Mouse (Mus musculus): ENCODE results near the gene 5730522E02Rik. TPM values are rescaled to one million over a fixed set of nuclear protein-coding genes. Genes with fewer than 3 reads are reported as not detected.

5730522E02Rik gene
- polyA plus RNA-seq, 1 experiment from 2014 or later = 0.66 TPM

DNA sequence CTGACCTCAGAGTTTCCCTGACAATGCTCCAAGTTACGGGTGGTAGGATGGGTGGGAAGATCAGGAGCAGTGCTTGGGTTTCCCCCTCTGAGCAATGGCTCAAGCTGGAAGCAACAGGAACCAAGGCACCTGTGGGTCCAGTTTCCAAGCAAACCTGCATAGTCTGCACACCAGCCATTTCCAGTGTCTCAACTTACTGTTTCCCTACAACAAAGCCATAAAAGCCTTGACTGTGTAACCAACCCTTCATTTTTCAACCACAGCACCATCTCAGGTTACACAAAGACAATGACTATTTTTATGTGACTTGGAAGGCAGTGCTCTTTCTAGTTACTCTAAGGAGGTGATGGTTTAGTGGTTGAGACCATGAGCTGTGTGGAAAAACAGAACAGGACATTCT, 530.7 kb downstream of the 5730522E02Rik start:
- no peaks in the 10 kb centered on the region for H3K36me3 ChIP-seq (ENCODE audit: control insufficient read depth, insufficient read depth, low read length)
- 95% methylated on average over 1 of the region's 1 CpGs for WGBS

DNA sequence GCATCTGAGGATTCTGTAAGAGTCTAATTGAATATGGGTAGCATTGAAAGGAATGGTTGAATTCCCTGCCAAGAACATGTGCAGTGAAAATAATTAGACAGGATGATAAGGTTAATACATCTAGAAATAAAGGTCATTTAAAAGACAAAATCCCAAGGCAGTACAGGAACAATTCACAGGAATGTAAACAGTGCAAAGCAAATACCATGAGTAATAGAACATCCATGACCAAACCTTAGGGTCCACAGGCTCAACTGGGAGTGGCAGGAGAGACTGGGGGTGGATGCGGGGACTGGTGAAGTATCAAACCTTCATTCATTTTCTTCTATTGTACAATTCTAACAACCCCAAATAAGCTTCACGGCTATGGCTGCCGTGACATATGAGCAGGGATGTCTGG, 536.4 kb downstream of the 5730522E02Rik start:
- WGBS = 81% methylated on average over 3 of the region's 3 CpGs
- H3K27me3 ChIP-seq (replicated peaks; ENCODE audit: control insufficient read depth, insufficient read depth, low read length) = no peaks in the 10 kb centered on the region
- H3K36me3 ChIP-seq (ENCODE audit: control insufficient read depth, insufficient read depth, low read length) = no peaks in the 10 kb centered on the region
- H3K9ac ChIP-seq (ENCODE audit: low read depth, low read length) = no peak overlapping the region
- H3K4me3 ChIP-seq (ENCODE audit: low read length) = no peak overlapping the region
- H3K27ac ChIP-seq (ENCODE audit: low read length) = no peak overlapping the region
- no peaks in the 10 kb centered on the region for H3K9me3 ChIP-seq (ENCODE audit: control insufficient read depth, low read length)
- ATAC-seq = no peak
- no peak overlapping the region for H3K4me2 ChIP-seq (ENCODE audit: low read depth, low read length)
- H3K4me1 ChIP-seq (ENCODE audit: control insufficient read depth, insufficient read depth, low read length) = no peaks in the 10 kb centered on the region

More for the DNA sequence above, 530.7 kb downstream of the 5730522E02Rik start:
- no peak overlapping the region for H3K4me3 ChIP-seq (ENCODE audit: low read length)
- H3K27me3 ChIP-seq (replicated peaks; ENCODE audit: control insufficient read depth, insufficient read depth, low read length) = no peaks in the 10 kb centered on the region
- no peak overlapping the region for H3K9ac ChIP-seq (ENCODE audit: low read depth, low read length)
- no peak for ATAC-seq
- no peaks in the 10 kb centered on the region for H3K9me3 ChIP-seq (ENCODE audit: control insufficient read depth, low read length)
- no peak overlapping the region for H3K27ac ChIP-seq (ENCODE audit: low read length)
- no peak overlapping the region for H3K4me2 ChIP-seq (ENCODE audit: low read depth, low read length)
- no peaks in the 10 kb centered on the region for H3K4me1 ChIP-seq (ENCODE audit: control insufficient read depth, insufficient read depth, low read length)

DNA sequence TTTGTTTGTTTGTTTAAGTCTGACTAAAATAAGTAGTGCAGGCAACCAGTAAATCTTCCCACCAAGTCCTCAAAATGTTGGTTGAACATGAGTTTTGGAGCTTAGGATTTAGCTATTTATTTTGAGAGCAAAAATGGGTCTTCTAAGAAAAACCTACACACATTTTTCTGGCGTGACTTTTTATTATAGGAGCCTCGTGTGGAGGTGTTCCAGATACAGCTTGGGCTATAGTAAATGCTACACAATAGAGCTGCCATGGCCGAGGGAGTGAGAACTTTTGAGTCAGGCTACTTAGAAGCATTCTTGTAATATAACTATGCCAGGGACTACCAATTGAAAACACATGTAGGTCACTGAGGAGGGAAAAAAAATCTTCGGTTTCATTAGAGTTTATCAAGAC, 540.5 kb downstream of the 5730522E02Rik start:
- Histone ChIP-seq H3K36me3 (ENCODE audit: control insufficient read depth, insufficient read depth, low read length) (no peaks in the 10 kb centered on the region), H3K4me3 (ENCODE audit: low read length) (no peak overlapping the region), H3K9me3 (ENCODE audit: control insufficient read depth, low read length) (no peaks in the 10 kb centered on the region), H3K4me1 (ENCODE audit: control insufficient read depth, insufficient read depth, low read length) (no peaks in the 10 kb centered on the region), H3K4me2 (ENCODE audit: low read depth, low read length) (no peak overlapping the region), H3K9ac (ENCODE audit: low read depth, low read length) (no peak overlapping the region), H3K27ac (ENCODE audit: low read length) (no peak overlapping the region), H3K27me3 (replicated peaks; ENCODE audit: control insufficient read depth, insufficient read depth, low read length) (no peaks in the 10 kb centered on the region)
- no peak for ATAC-seq
- WGBS = 71% methylated on average over 4 of the region's 4 CpGs

DNA sequence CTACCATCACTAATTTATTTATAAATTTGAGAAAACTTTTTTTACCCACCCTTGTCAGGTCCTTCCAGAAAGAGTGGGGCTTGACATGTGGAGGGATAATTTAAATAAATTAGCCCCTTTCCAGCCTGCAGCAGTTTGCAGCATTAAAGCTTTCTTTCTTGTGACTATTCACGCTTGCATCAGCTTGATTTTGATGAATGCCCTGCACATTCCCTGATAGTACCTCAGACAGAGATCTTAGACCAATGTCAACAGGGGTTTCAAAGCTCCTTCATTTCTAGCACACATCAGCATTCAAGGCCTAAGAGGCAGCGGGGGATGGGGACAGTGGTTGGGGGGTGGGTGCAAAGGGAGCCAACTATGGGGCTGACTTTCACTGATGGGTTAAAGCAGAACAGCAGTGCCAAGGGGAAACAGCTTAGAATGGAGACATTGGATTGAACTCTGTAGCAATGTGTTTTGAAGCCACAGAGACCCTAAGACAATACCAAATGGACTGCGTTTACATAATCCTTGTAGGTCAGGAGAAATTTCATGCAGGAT, 545.9 kb downstream of the 5730522E02Rik start:
- H3K4me3 ChIP-seq (ENCODE audit: low read length) = no peak overlapping the region
- H3K4me2 ChIP-seq (ENCODE audit: low read depth, low read length) = no peak overlapping the region
- WGBS = 81% methylated on average over 3 of the region's 3 CpGs
- no peaks in the 10 kb centered on the region for H3K4me1 ChIP-seq (ENCODE audit: control insufficient read depth, insufficient read depth, low read length)
- no peaks in the 10 kb centered on the region for H3K9me3 ChIP-seq (ENCODE audit: control insufficient read depth, low read length)
- no peak for ATAC-seq
- no peaks in the 10 kb centered on the region for H3K36me3 ChIP-seq (ENCODE audit: control insufficient read depth, insufficient read depth, low read length)
- no peak overlapping the region for H3K27ac ChIP-seq (ENCODE audit: low read length)
- no peak overlapping the region for H3K9ac ChIP-seq (ENCODE audit: low read depth, low read length)
- no peaks in the 10 kb centered on the region for H3K27me3 ChIP-seq (replicated peaks; ENCODE audit: control insufficient read depth, insufficient read depth, low read length)

GRCm38 (mm10) chr11:25646282-25646681, 564.3 kb downstream of the 5730522E02Rik start:
- Histone ChIP-seq H3K27ac (ENCODE audit: low read length) (no peak overlapping the region), H3K4me1 (ENCODE audit: control insufficient read depth, insufficient read depth, low read length) (no peaks in the 10 kb centered on the region), H3K36me3 (ENCODE audit: control insufficient read depth, insufficient read depth, low read length) (no peaks in the 10 kb centered on the region), H3K4me2 (ENCODE audit: low read depth, low read length) (no peak overlapping the region), H3K9me3 (ENCODE audit: control insufficient read depth, low read length) (no peaks in the 10 kb centered on the region), H3K4me3 (ENCODE audit: low read length) (no peak overlapping the region), H3K27me3 (replicated peaks; ENCODE audit: control insufficient read depth, insufficient read depth, low read length) (no peaks in the 10 kb centered on the region), H3K9ac (ENCODE audit: low read depth, low read length) (no peak overlapping the region)
- ATAC-seq = no peak
- 61% methylated on average over 5 of the region's 5 CpGs for WGBS

DNA sequence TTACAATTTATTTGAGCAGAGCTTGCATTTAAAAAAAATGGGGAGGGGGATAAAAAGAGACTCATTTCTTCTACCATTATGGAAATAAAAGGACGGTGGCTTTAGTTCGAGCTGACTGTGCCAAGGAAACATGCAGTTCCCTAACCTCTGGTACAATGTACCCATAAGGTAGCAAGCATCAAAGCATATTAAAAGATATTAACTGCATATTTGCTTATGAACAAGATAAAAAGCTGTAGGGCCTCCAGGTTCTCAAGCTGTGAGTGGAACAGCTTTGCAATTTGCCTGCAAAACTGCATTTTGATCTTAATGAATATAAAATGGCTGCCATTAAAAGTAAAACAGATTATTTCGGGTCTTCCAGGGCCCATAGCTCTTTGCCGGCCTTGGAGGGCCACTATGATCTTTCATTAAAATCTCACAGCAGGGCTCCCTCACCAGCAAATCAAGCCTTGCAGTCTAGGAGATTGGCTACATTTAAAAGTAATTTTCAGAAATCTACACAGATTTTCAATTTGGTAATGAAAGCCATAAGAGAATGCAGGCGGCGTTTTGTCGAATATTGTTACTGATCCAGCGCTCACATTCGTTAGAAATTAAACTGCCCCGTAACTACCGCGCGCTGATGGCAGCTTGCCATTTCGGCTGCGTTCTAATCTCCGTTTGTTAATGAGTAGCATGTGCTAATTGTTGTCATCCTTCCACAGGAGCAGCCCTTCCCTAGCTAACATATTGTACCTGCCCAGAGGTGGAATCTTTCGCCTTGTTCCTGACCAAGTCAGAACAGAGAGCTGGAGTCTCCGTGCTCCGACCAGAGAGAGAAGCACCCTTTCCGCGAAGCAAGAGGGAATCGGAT, 565.6 kb downstream of the 5730522E02Rik start:
- Histone ChIP-seq H3K4me1 (ENCODE audit: control insufficient read depth, insufficient read depth, low read length) (no peaks in the 10 kb centered on the region), H3K36me3 (ENCODE audit: control insufficient read depth, insufficient read depth, low read length) (no peaks in the 10 kb centered on the region), H3K4me3 (ENCODE audit: low read length) (no peak overlapping the region), H3K4me2 (ENCODE audit: low read depth, low read length) (no peak overlapping the region), H3K27ac (ENCODE audit: low read length) (no peak overlapping the region), H3K9ac (ENCODE audit: low read depth, low read length) (no peak overlapping the region), H3K9me3 (ENCODE audit: control insufficient read depth, low read length) (no peaks in the 10 kb centered on the region), H3K27me3 (replicated peaks; ENCODE audit: control insufficient read depth, insufficient read depth, low read length) (no peaks in the 10 kb centered on the region)
- ATAC-seq = no peak
- 60% methylated on average over 22 of the region's 22 CpGs for WGBS

DNA sequence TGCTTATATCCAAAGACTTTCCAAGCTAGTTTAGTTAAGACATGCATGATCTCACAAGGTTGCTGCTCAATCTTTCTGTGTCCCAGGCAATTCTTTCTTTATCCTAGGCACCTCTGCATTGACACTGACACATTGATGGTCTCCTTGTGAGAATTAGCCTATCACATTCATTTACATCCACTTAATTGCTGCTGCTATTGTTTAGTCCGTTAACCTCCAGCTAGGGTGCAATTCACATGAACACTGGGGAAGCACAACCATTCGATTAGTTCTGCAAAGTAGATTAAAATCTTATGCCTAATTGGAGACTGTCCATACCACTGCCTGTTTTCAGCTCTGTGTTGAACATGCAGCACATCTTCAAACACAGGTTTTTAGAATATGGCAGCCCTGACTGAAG, 603.7 kb downstream of the 5730522E02Rik start:
- no peaks in the 10 kb centered on the region for H3K27me3 ChIP-seq (replicated peaks; ENCODE audit: control insufficient read depth, insufficient read depth, low read length)
- no peak overlapping the region for H3K9ac ChIP-seq (ENCODE audit: low read depth, low read length)
- H3K4me2 ChIP-seq (ENCODE audit: low read depth, low read length) = no peak overlapping the region
- H3K27ac ChIP-seq (ENCODE audit: low read length) = no peak overlapping the region
- WGBS = 72% methylated on average over 2 of the region's 2 CpGs
- H3K36me3 ChIP-seq (ENCODE audit: control insufficient read depth, insufficient read depth, low read length) = no peaks in the 10 kb centered on the region
- no peaks in the 10 kb centered on the region for H3K9me3 ChIP-seq (ENCODE audit: control insufficient read depth, low read length)
- no peak for ATAC-seq
- H3K4me1 ChIP-seq (ENCODE audit: control insufficient read depth, insufficient read depth, low read length) = no peaks in the 10 kb centered on the region
- no peak overlapping the region for H3K4me3 ChIP-seq (ENCODE audit: low read length)

- no peak overlapping the region for H3K4me2 ChIP-seq (ENCODE audit: low read depth, low read length)
- no peak overlapping the region for H3K9ac ChIP-seq (ENCODE audit: low read depth, low read length)
- no peaks in the 10 kb centered on the region for H3K27me3 ChIP-seq (replicated peaks; ENCODE audit: control insufficient read depth, insufficient read depth, low read length)
- 91% methylated on average over 5 of the region's 5 CpGs for WGBS
- no peaks in the 10 kb centered on the region for H3K36me3 ChIP-seq (ENCODE audit: control insufficient read depth, insufficient read depth, low read length)
- no peaks in the 10 kb centered on the region for H3K9me3 ChIP-seq (ENCODE audit: control insufficient read depth, low read length)
- no peak overlapping the region for H3K4me3 ChIP-seq (ENCODE audit: low read length)
- no peaks in the 10 kb centered on the region for H3K4me1 ChIP-seq (ENCODE audit: control insufficient read depth, insufficient read depth, low read length)
- no peak for ATAC-seq
- no peak overlapping the region for H3K27ac ChIP-seq (ENCODE audit: low read length)
These were observed 610.5 kb downstream of the 5730522E02Rik start for GRCm38 (mm10) chr11:25600030-25600429.

DNA sequence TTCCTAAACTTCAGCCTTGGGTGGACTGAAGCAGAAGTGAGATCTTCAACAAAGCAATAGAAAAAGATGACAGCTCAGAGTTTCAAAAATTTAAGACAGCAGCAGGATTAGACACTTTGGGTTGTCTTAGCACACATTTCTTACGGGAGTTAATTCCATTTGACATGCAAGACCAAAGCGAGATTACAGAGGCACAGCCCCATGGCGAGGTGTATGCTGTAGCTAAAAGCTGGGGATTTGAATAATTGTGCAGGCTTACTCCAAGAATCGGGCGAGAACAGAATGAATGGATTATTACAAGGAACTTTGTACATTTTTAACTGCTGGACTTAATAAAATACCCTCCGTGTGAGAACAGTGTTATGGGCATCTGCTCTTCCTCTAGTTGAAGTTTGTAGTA, 615.3 kb downstream of the 5730522E02Rik start:
- ATAC-seq = no peak
- Histone ChIP-seq H3K27ac (ENCODE audit: low read length) (no peak overlapping the region), H3K4me2 (ENCODE audit: low read depth, low read length) (no peak overlapping the region), H3K27me3 (replicated peaks; ENCODE audit: control insufficient read depth, insufficient read depth, low read length) (no peaks in the 10 kb centered on the region), H3K36me3 (ENCODE audit: control insufficient read depth, insufficient read depth, low read length) (no peaks in the 10 kb centered on the region), H3K4me3 (ENCODE audit: low read length) (no peak overlapping the region), H3K4me1 (ENCODE audit: control insufficient read depth, insufficient read depth, low read length) (no peaks in the 10 kb centered on the region), H3K9ac (ENCODE audit: low read depth, low read length) (no peak overlapping the region), H3K9me3 (ENCODE audit: control insufficient read depth, low read length) (no peaks in the 10 kb centered on the region)
- 51% methylated on average over 6 of the region's 6 CpGs for WGBS

Measured in intestine, embryonic 16.5 days (tissue).